Mouse (Mus musculus): ENCODE measurements at regions not wholly inside any gene's neighbourhood (a gene's known extent, or its start where the extent isn't known, plus 50 kb on each side); places are given as distances from the start of the nearest gene placed in this dataset.

- no peak for ATAC-seq
- H3K9ac ChIP-seq, result no peak overlapping the region
- 58% methylated on average over 8 of the region's 8 CpGs for WGBS
Observed at GRCm38 (mm10) chr12:50765156-50765940, 116.5 kb upstream of the Prkd1 start.

GRCm38 (mm10) chr12:50764457-50764856, 115.6 kb upstream of the Prkd1 start:
- no peak for ATAC-seq
- Histone ChIP-seq H3K36me3 (ENCODE audit: poor library complexity, severe bottlenecking) (no peaks in the 10 kb centered on the region), H3K9ac (no peak overlapping the region), H3K4me2 (no peak overlapping the region), H3K27me3 (no peaks in the 10 kb centered on the region), H3K27ac (no peak overlapping the region), H3K9me3 (replicated peaks) (no peaks in the 10 kb centered on the region), H3K4me1 (0 out of 2 replicates have a peak, but pooled peaks cover 5% of the 10 kb centered on the region), H3K4me3 (no peak overlapping the region)
- 78% methylated on average over 2 of the region's 2 CpGs for WGBS

More at GRCm38 (mm10) chr12:50765156-50765940, 116.5 kb upstream of the Prkd1 start:
- H3K36me3 ChIP-seq (ENCODE audit: poor library complexity, severe bottlenecking), result no peaks in the 10 kb centered on the region
- H3K27me3 ChIP-seq, result no peaks in the 10 kb centered on the region
- H3K4me3 ChIP-seq, result no peak overlapping the region
- H3K4me2 ChIP-seq, result no peak overlapping the region
- H3K27ac ChIP-seq, result no peak overlapping the region
- H3K4me1 ChIP-seq, result 0 out of 2 replicates have a peak, but pooled peaks cover 5% of the 10 kb centered on the region
- H3K9me3 ChIP-seq (replicated peaks), result no peaks in the 10 kb centered on the region

GRCm38 (mm10) chr12:50734135-50734534, 85.2 kb upstream of the Prkd1 start:
- ATAC-seq, result no peak
- H3K4me2 ChIP-seq, result no peak overlapping the region

GRCm38 (mm10) chr12:50712615-50713014, 63.7 kb upstream of the Prkd1 start:
- Histone ChIP-seq H3K9ac (no peak overlapping the region), H3K4me3 (no peak overlapping the region), H3K36me3 (ENCODE audit: poor library complexity, severe bottlenecking) (no peaks in the 10 kb centered on the region), H3K4me1 (peaks cover 13% of the 10 kb centered on the region; the same call in 1 of the 2 replicates), H3K27ac (peak overlapping the region; percentile 72), H3K9me3 (replicated peaks) (no peaks in the 10 kb centered on the region), H3K27me3 (no peaks in the 10 kb centered on the region), H3K4me2 (no peak overlapping the region)
- WGBS, result 33% methylated on average over 5 of the region's 5 CpGs
- peak; percentile 61 for ATAC-seq

More at GRCm38 (mm10) chr12:50734135-50734534, 85.2 kb upstream of the Prkd1 start:
- no peak overlapping the region for H3K27ac ChIP-seq
- no peak overlapping the region for H3K4me3 ChIP-seq
- H3K36me3 ChIP-seq (ENCODE audit: poor library complexity, severe bottlenecking), result no peaks in the 10 kb centered on the region
- WGBS, result 84% methylated on average over 9 of the region's 9 CpGs
- no peaks in the 10 kb centered on the region for H3K27me3 ChIP-seq
- no peak overlapping the region for H3K9ac ChIP-seq
- H3K9me3 ChIP-seq (replicated peaks), result no peaks in the 10 kb centered on the region
- H3K4me1 ChIP-seq, result no peaks in the 10 kb centered on the region

- WGBS, result 64% methylated on average over 6 of the region's 6 CpGs
- H3K4me1 ChIP-seq, result peaks cover 13% of the 10 kb centered on the region; the same call in 1 of the 2 replicates
- peak; percentile 52 for ATAC-seq
- no peak overlapping the region for H3K9ac ChIP-seq
- no peaks in the 10 kb centered on the region for H3K36me3 ChIP-seq (ENCODE audit: poor library complexity, severe bottlenecking)
- H3K27me3 ChIP-seq, result no peaks in the 10 kb centered on the region
- peak overlapping the region; percentile 40; the same call in 1 of the 2 replicates for H3K27ac ChIP-seq
- H3K4me3 ChIP-seq, result no peak overlapping the region
- H3K4me2 ChIP-seq, result no peak overlapping the region
- no peaks in the 10 kb centered on the region for H3K9me3 ChIP-seq (replicated peaks)
Observed at GRCm38 (mm10) chr12:50709000-50709788, 60.3 kb upstream of the Prkd1 start.

- H3K4me3 ChIP-seq, result no peak overlapping the region
- 51% methylated on average over 5 of the region's 5 CpGs for WGBS
- no peaks in the 10 kb centered on the region for H3K36me3 ChIP-seq (ENCODE audit: poor library complexity, severe bottlenecking)
- no peaks in the 10 kb centered on the region for H3K27me3 ChIP-seq
- no peak overlapping the region for H3K9ac ChIP-seq
- H3K4me2 ChIP-seq, result no peak overlapping the region
- H3K27ac ChIP-seq, result no peak overlapping the region
- no peaks in the 10 kb centered on the region for H3K9me3 ChIP-seq (replicated peaks)
- peak; percentile 57; the same call in 1 of the 2 replicates for ATAC-seq
- H3K4me1 ChIP-seq, result peaks cover 12% of the 10 kb centered on the region
Observed at GRCm38 (mm10) chr12:50698613-50699442, 49.9 kb upstream of the Prkd1 start.
